Mouse (Mus musculus): ENCODE measurements around the gene Shank1. TPM values are rescaled to one million over a fixed set of nuclear protein-coding genes. Genes with fewer than 3 reads are reported as not detected.

Gene Shank1
- total and polyA plus RNA-seq, 3 experiments = 0.08 to 0.20 (median 0.11) TPM

- Histone ChIP-seq H3K27me3 (ENCODE audit: insufficient read depth, low read length) (peaks cover 35% of the 10 kb centered on the region), H3K4me3 (ENCODE audit: low read depth, low read length) (no peak overlapping the region), H3K36me3 (replicated peaks) (no peaks in the 10 kb centered on the region), H3K4me1 (ENCODE audit: insufficient read depth, low read depth, low read length) (peaks cover 17% of the 10 kb centered on the region), H3K9me3 (replicated peaks) (peaks cover 11% of the 10 kb centered on the region)
- ATAC-seq (ENCODE audit: extremely low read depth, insufficient number of reproducible peaks, low FRiP score, poor library complexity, severe bottlenecking) (no peak), DNase-seq (ENCODE audit: low spot score) (no peak)
- TF ChIP-seq CTCF (IDR thresholded peaks at IDR 0.05; ENCODE audit: low read depth, low read length) (no peak), POLR2AphosphoS5 (IDR thresholded peaks at IDR 0.05; ENCODE audit: insufficient replicate concordance, low read depth, low read length) (no peak), GATA2 (IDR thresholded peaks at IDR 0.05; ENCODE audit: borderline replicate concordance, low read depth, low read length) (no peak), GATA1 (IDR thresholded peaks at IDR 0.05; ENCODE audit: borderline replicate concordance, low read length) (no peak), TAL1 (conservative IDR thresholded peaks at IDR 0.05; ENCODE audit: low read depth, low read length) (no peak)
Measured at GRCm38 (mm10) chr7:44352750-44353600, 42.9 kb downstream of the Shank1 start.

DNA sequence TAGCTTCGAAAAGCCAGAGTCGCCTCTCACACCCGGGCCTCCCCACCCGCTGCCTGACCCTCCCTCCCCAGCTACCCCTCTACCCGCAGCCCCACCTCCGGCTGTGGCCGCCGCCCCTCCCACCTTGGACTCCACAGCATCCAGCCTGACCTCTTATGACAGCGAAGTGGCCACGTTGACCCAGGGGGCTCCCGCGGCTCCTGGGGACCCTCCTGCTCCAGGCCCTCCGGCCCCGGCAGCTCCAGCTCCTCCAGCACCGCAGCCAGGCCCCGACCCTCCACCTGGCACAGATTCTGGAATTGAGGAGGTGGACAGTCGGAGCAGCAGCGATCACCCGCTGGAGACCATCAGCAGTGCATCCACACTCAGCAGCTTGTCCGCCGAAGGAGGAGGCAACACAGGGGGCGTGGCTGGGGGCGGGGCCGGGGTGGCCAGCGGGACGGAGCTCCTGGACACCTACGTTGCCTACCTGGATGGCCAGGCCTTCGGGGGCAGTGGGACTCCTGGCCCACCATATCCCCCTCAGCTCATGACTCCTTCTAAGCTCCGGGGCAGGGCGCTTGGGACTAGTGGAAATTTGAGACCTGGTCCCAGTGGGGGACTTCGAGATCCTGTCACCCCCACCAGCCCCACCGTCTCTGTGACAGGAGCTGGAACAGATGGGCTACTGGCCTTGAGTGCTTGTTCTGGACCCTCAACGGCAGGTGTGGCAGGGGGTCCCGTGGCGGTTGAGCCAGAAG lies 43.7 kb downstream of the Shank1 start:
- Histone ChIP-seq H3K4me3 (ENCODE audit: low read depth, low read length) (no peak overlapping the region), H3K9me3 (replicated peaks) (peaks cover 11% of the 10 kb centered on the region), H3K27me3 (ENCODE audit: insufficient read depth, low read length) (peaks cover 35% of the 10 kb centered on the region), H3K4me1 (ENCODE audit: insufficient read depth, low read depth, low read length) (peaks cover 22% of the 10 kb centered on the region), H3K36me3 (replicated peaks) (no peaks in the 10 kb centered on the region)
- ATAC-seq (ENCODE audit: extremely low read depth, insufficient number of reproducible peaks, low FRiP score, poor library complexity, severe bottlenecking) = no peak
- no peak for DNase-seq (ENCODE audit: low spot score)
- TF ChIP-seq TAL1 (conservative IDR thresholded peaks at IDR 0.05; ENCODE audit: low read depth, low read length) = no peak
- no peak for TF ChIP-seq GATA1 (IDR thresholded peaks at IDR 0.05; ENCODE audit: borderline replicate concordance, low read length)
- no peak for TF ChIP-seq CTCF (IDR thresholded peaks at IDR 0.05; ENCODE audit: low read depth, low read length)
- no peak for TF ChIP-seq GATA2 (IDR thresholded peaks at IDR 0.05; ENCODE audit: borderline replicate concordance, low read depth, low read length)
- TF ChIP-seq POLR2AphosphoS5 (IDR thresholded peaks at IDR 0.05; ENCODE audit: insufficient replicate concordance, low read depth, low read length) = no peak

DNA sequence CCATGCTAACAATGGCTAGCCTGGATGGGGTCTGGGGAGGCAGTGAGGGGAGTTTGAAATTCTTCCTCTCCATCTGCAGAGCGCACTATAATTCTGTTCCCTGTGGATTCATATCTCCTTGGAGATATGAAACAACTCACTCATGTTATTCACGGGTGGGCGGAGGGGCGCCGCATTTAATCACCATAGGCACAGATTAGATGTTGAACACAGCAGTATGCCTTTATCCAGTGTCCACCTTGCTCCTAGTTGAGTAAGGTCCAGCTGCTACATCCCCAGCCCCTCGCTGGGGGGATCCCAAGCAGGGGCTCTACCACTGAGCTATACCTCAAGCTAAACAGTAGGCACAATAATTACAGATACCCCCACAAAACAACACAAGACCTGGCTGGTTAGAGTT lies 45.4 kb downstream of the Shank1 start:
- TF ChIP-seq GATA2 (IDR thresholded peaks at IDR 0.05; ENCODE audit: borderline replicate concordance, low read depth, low read length) = no peak
- H3K27me3 ChIP-seq (ENCODE audit: insufficient read depth, low read length) = peaks cover 40% of the 10 kb centered on the region
- H3K4me1 ChIP-seq (ENCODE audit: insufficient read depth, low read depth, low read length) = peaks cover 32% of the 10 kb centered on the region

GRCm38 (mm10) chr7:44356590-44357481 lies 46.8 kb downstream of the Shank1 start:
- H3K27me3 ChIP-seq (ENCODE audit: insufficient read depth, low read length) = peaks cover 45% of the 10 kb centered on the region
- TF ChIP-seq TAL1 (conservative IDR thresholded peaks at IDR 0.05; ENCODE audit: low read depth, low read length) (no peak), CTCF (IDR thresholded peaks at IDR 0.05; ENCODE audit: low read depth, low read length) (no peak), POLR2AphosphoS5 (IDR thresholded peaks at IDR 0.05; ENCODE audit: insufficient replicate concordance, low read depth, low read length) (no peak), GATA1 (IDR thresholded peaks at IDR 0.05; ENCODE audit: borderline replicate concordance, low read length) (no peak), GATA2 (IDR thresholded peaks at IDR 0.05; ENCODE audit: borderline replicate concordance, low read depth, low read length) (no peak)
- peaks cover 9% of the 10 kb centered on the region for H3K9me3 ChIP-seq (replicated peaks)
- H3K4me3 ChIP-seq (ENCODE audit: low read depth, low read length) = no peak overlapping the region
- no peak for ATAC-seq (ENCODE audit: extremely low read depth, insufficient number of reproducible peaks, low FRiP score, poor library complexity, severe bottlenecking)
- no peaks in the 10 kb centered on the region for H3K36me3 ChIP-seq (replicated peaks)
- no peak for DNase-seq (ENCODE audit: low spot score)
- H3K4me1 ChIP-seq (ENCODE audit: insufficient read depth, low read depth, low read length) = peaks cover 39% of the 10 kb centered on the region

More for the DNA sequence above, 45.4 kb downstream of the Shank1 start:
- Histone ChIP-seq H3K4me3 (ENCODE audit: low read depth, low read length) (no peak overlapping the region), H3K36me3 (replicated peaks) (no peaks in the 10 kb centered on the region), H3K9me3 (replicated peaks) (peaks cover 11% of the 10 kb centered on the region)
- DNase-seq (ENCODE audit: low spot score) = no peak
- ATAC-seq (ENCODE audit: extremely low read depth, insufficient number of reproducible peaks, low FRiP score, poor library complexity, severe bottlenecking) = no peak

DNA sequence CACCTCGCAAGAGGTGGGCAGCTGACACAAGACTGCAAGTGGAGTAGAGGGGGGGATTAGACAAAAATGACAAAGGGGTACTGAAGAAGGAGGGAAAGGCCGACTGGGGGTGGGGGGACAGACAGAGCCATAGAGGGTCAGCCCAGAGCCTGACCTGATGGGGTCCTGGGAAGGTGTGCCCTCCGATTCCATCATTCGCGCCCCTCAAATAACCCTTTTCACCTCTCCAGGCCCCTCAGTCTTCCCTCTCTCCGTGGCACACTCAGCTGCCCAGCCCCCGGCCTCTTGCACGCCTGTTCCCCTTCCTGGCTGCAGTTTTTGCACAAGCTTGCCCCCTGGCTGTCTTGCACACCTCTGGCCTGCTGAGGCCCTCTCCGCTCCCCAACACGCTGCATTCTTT lies 47.5 kb downstream of the Shank1 start:
- Histone ChIP-seq H3K27me3 (ENCODE audit: insufficient read depth, low read length) (peaks cover 47% of the 10 kb centered on the region), H3K4me3 (ENCODE audit: low read depth, low read length) (no peak overlapping the region)

More for the DNA sequence above, 47.5 kb downstream of the Shank1 start:
- DNase-seq (ENCODE audit: low spot score) (no peak), ATAC-seq (ENCODE audit: extremely low read depth, insufficient number of reproducible peaks, low FRiP score, poor library complexity, severe bottlenecking) (no peak)
- TF ChIP-seq TAL1 (conservative IDR thresholded peaks at IDR 0.05; ENCODE audit: low read depth, low read length) (no peak), CTCF (IDR thresholded peaks at IDR 0.05; ENCODE audit: low read depth, low read length) (no peak), GATA1 (IDR thresholded peaks at IDR 0.05; ENCODE audit: borderline replicate concordance, low read length) (no peak), GATA2 (IDR thresholded peaks at IDR 0.05; ENCODE audit: borderline replicate concordance, low read depth, low read length) (no peak), POLR2AphosphoS5 (IDR thresholded peaks at IDR 0.05; ENCODE audit: insufficient replicate concordance, low read depth, low read length) (no peak)
- no peaks in the 10 kb centered on the region for H3K36me3 ChIP-seq (replicated peaks)
- H3K9me3 ChIP-seq (replicated peaks) = peaks cover 4% of the 10 kb centered on the region; the same call in 1 of the 2 replicates
- H3K4me1 ChIP-seq (ENCODE audit: insufficient read depth, low read depth, low read length) = peaks cover 39% of the 10 kb centered on the region

All from G1E (cell line).